Mouse (Mus musculus) layer of hippocampus, adult 9-11 months (tissue): ENCODE measurements around the gene Hnrnpa2b1.

ENCODE experiments used
- DNase-seq: peaks from one replicate; pipeline ENCODE4 v3.0.0; 2022

Gene Hnrnpa2b1

GRCm38 (mm10) chr6:51468891-51469561 is 668 bp downstream of the Hnrnpa2b1 start:
- DNase-seq, result peak; percentile 45

GRCm38 (mm10) chr6:51467649-51468048 is 2.0 kb downstream of the Hnrnpa2b1 start:
- DNase-seq, result no peak

GRCm38 (mm10) chr6:51460363-51460762 is 9.3 kb downstream of the Hnrnpa2b1 start:
- DNase-seq, result no peak

- no peak for DNase-seq
Measured at GRCm38 (mm10) chr6:51460021-51460360, 9.7 kb downstream of the Hnrnpa2b1 start.

GRCm38 (mm10) chr6:51459313-51460020 is 10.2 kb downstream of the Hnrnpa2b1 start:
- DNase-seq, result no peak

GRCm38 (mm10) chr6:51458925-51459312 is 10.8 kb downstream of the Hnrnpa2b1 start:
- no peak for DNase-seq

- no peak for DNase-seq
Measured at GRCm38 (mm10) chr6:51457770-51458387, 11.8 kb downstream of the Hnrnpa2b1 start.

- DNase-seq, result no peak
Measured at GRCm38 (mm10) chr6:51457283-51457682, 12.4 kb downstream of the Hnrnpa2b1 start.

- DNase-seq, result no peak
Measured at GRCm38 (mm10) chr6:51456198-51456597, 13.5 kb downstream of the Hnrnpa2b1 start.

GRCm38 (mm10) chr6:51454949-51455348 is 14.7 kb downstream of the Hnrnpa2b1 start:
- DNase-seq, result no peak

- no peak for DNase-seq
Measured at GRCm38 (mm10) chr6:51452927-51453503, 16.7 kb downstream of the Hnrnpa2b1 start.

GRCm38 (mm10) chr6:51442191-51442835 is 27.4 kb downstream of the Hnrnpa2b1 start:
- DNase-seq, result no peak

GRCm38 (mm10) chr6:51438826-51439330 is 30.8 kb downstream of the Hnrnpa2b1 start:
- no peak for DNase-seq

- DNase-seq, result no peak
Measured at GRCm38 (mm10) chr6:51437665-51438064, 32.0 kb downstream of the Hnrnpa2b1 start.

GRCm38 (mm10) chr6:51434270-51434669 is 35.4 kb downstream of the Hnrnpa2b1 start:
- no peak for DNase-seq

- peak; percentile 78 for DNase-seq
Measured at GRCm38 (mm10) chr6:51432535-51433397, 36.9 kb downstream of the Hnrnpa2b1 start, which contains the start of gene Nfe2l3. TSS of gene Nfe2l3 (plus strand) at chr6:51432670.

GRCm38 (mm10) chr6:51424537-51424936 is 45.2 kb downstream of the Hnrnpa2b1 start:
- no peak for DNase-seq

- DNase-seq, result no peak
Measured at GRCm38 (mm10) chr6:51423466-51424122, 46.1 kb downstream of the Hnrnpa2b1 start.

GRCm38 (mm10) chr6:51417306-51417936 is 52.3 kb downstream of the Hnrnpa2b1 start:
- no peak for DNase-seq

GRCm38 (mm10) chr6:51416433-51416832 is 53.3 kb downstream of the Hnrnpa2b1 start:
- DNase-seq, result no peak
